Mouse (Mus musculus) erythroid progenitor cell, adult 5-6 weeks (primary cell): Measurements from ENCODE around the gene Galm. TPM values are rescaled to one million over a fixed set of nuclear protein-coding genes. Genes with fewer than 3 reads are reported as not detected.

Source experiments
- ATAC-seq: replicated peaks from 2 replicates; pipeline ENCODE4 v1.8.0; 2016; ENCODE audit warnings: moderate number of reproducible peaks, mild to moderate bottlenecking, moderate TSS enrichment, inconsistent platforms; ENCODE audit not compliant: poor library complexity, low FRiP score, severe bottlenecking
- total RNA-seq, 2 experiments: library from RNA; stranded (forward) in 1 of 2; stranded (reverse) in 1 of 2; fragments of 150-400 nt in 1 of 2; fragments of 186-747, 209-891 nt in 1 of 2; gene quantifications; 2 replicates each; pipeline versions ENCODE4 v1.2.3 to v1.2.4; 2015 to 2017; ENCODE audit warnings: low replicate concordance in 2 of 2

Gene Galm
- total RNA-seq, 2 experiments from 2014 or later = 0.53 TPM; not detected in 1

- ATAC-seq = no peak
Observed at GRCm38 (mm10) chr17:80126166-80126565, 1.1 kb upstream of the Galm start.

DNA sequence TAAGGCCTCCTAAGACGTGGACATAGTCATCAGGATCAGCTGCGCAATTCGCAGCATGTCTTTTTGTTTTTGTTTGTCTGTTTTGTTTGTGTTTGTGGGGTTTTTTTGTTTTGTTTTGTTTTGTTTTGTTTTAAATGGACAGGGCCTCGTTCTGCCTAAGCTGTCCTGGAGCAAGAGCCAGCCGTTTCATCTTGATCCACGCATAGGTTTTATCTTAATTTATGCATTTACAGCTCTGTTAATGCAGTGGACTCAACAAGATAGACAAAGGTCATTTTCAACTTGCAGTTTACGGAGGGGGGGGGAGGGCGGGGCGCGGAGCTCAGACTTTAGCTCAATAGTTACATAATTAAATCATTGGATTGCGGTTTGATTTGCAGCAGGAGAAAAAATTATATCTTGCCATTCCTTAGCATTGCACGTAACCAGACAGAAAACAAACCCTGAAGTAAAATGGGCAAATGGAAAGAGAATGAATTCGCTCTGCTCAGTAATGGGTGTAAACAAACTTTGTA lies 1.3 kb downstream of the Galm start:
- no peak for ATAC-seq

DNA sequence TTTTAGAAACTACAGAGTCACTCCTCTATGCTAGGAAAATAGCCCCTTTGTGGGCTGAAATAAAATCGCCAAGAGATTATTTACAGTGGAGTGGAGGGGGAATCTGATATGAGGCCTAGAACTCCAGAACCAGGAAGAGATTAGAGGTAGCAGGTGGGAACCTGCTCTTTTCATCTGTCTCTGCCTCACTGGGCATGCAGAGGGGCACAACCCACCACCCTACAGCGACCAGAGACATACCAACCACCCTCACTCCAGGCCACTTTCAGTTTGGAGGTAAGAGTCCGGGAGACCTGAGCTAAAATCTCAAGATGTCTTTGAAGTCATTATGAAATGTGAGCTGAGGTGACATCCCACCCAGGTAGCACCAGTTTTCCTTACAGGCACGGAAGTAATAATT lies 2.1 kb downstream of the Galm start:
- no peak for ATAC-seq

GRCm38 (mm10) chr17:80130718-80131430 lies 3.6 kb downstream of the Galm start:
- no peak for ATAC-seq

DNA sequence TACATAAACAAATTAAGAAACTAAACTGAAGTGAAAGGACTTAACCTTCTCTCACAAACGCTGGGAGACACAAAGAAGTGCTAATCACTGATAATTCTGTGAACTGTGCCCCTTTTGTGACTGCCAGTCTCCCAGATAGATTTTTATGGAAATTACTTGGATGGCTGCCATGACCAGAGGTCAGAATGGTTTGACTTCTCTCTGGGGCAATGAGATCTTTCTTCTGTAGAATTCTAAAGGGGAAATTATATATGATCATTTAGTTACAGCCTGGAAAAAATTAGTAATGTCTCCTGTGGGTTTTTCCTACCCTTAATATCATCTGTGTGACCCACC lies 4.1 kb downstream of the Galm start:
- ATAC-seq = no peak

GRCm38 (mm10) chr17:80131838-80132237 lies 4.6 kb downstream of the Galm start:
- no peak for ATAC-seq

GRCm38 (mm10) chr17:80132502-80132901 lies 5.2 kb downstream of the Galm start:
- no peak for ATAC-seq

- ATAC-seq = no peak
Observed at GRCm38 (mm10) chr17:80138434-80139162, 11.3 kb downstream of the Galm start.

- no peak for ATAC-seq
Observed at GRCm38 (mm10) chr17:80139753-80140444, 12.6 kb downstream of the Galm start.

DNA sequence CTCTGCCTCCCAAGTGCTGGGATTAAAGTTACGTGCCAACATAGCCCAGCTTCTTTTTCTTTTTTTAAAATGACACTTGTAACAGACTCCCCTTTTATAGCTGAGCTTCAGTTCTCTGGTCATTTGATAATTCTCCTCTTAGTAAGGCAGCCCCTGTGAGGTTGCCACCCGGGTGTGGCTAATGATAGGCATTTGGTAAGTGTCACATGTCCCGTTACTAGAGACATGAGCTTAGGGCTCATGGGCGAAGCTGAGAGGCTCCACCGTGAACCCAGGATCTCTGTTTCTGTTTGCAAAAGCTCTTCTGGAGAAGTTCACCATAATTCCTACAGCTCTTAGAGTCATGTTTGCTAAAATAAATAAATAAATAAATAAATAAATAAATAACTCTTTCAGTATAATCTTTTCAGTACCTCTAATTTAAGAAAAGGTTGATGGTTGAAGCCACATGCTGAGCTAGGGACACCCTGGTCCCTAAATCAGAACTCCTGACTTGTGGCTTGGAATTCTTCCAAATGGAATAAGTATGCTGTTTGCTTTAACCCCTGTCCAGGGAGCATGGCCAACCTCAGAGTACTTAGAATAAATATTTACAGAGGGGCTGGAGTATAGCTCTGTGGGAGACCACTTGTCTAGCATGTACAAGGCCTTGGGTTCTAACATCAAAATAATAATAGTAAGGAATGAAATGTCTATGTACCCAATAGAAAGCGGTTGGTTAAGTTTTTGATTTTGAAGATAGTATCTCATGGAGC lies 16.4 kb downstream of the Galm start:
- ATAC-seq = no peak

DNA sequence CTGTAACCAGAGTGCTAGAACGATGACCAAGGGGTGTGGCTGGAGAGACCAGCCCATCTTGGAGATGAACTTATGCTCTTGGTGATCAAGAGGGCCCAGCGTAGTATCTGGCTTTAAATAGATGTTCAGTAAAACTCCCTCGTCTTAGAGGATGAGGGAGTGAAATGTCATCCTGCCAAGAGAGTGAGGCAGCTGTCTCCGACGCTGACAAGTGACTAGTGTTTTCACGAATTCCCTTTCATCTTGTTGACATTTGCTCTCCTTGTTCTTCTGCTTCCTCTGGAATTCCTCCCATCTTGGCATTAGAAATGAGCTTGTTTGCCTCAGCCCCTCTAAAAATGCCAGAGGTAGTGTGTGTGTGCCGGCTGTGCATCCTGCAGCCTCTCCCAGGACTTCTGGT lies 17.9 kb downstream of the Galm start:
- no peak for ATAC-seq

DNA sequence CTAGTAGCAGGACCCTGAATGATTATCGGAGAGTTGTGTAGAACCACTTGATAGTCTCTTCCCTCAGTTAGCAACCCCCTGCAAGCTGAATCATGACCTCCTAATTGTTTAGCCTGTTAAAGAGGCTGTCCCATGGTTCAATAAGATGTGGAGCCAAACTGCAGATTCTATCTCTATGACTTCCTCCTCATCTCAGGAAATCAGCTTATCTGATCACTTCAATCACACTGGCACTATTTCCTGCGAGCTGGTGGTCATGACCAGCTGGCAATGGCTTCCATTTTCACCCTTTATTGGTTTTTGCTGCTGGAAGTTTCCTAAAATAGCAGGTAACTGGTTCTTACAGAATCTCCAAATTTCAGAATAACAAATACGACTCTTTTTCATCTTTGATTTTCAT lies 18.5 kb downstream of the Galm start:
- no peak for ATAC-seq

DNA sequence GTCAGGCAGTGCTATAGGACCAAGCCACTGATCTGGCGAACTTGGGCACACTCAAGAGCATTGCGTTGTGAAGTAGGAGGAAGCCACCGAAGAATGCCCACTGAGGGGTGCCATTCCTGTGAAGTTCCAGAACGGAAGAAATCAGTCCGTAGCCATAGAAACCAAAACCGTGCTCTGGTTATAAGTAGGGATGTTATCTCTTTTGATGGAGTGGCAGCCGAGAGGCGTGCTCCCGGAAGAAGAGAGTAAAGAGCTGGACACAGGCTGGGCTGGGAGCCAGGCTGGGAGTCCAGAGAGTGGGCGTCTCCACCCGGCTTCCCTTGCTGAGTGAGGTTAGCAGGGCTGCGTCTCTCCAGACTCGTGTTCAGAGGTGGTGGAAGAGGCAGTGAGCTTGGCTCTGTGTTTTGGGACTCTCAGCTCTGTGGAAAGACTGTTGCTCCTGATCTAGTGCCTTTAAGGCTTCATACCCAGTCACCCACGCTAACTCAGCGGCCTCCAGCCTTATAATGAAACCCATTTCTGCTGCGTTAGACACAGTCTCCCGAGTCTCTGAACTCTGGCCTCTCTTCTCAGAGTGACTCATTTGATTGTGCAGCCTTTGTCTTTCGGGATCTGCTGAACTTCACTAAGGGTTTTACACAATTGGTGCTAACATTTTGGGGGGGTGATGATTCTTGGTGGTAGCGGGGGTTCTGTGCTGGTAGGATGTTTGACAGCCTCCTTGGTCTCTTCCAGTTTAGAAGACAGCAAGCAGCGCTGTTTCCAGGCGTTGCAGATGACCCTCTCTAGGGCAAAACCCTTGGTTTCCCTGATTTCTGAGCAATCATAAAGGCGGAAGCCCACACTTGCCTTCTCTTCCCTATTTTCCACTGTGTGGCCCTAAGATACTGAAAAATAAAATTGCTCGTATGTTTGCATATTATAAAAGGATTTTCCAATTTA lies 21.1 kb downstream of the Galm start:
- no peak for ATAC-seq

DNA sequence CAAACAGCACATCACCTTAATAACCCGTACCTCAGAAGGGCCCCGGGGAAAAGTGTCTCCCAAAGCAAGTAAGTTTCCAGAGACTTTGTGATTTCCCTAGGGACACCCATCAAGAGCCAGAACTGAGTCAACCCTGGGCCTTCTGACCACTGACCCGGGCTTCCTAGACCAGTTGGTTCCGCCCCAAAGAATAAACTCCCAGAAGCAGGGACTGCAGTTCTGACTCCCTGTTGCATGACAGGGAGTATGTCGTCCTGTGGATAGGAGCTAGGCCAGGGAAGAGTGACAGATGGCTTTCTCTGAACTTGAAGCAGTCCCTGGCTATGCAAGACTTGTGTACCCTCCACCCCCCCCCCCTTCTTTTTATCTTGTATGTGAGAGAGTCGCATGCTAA lies 21.7 kb downstream of the Galm start:
- ATAC-seq = no peak

- ATAC-seq = no peak
Observed at GRCm38 (mm10) chr17:80151353-80151752, 24.1 kb downstream of the Galm start.

DNA sequence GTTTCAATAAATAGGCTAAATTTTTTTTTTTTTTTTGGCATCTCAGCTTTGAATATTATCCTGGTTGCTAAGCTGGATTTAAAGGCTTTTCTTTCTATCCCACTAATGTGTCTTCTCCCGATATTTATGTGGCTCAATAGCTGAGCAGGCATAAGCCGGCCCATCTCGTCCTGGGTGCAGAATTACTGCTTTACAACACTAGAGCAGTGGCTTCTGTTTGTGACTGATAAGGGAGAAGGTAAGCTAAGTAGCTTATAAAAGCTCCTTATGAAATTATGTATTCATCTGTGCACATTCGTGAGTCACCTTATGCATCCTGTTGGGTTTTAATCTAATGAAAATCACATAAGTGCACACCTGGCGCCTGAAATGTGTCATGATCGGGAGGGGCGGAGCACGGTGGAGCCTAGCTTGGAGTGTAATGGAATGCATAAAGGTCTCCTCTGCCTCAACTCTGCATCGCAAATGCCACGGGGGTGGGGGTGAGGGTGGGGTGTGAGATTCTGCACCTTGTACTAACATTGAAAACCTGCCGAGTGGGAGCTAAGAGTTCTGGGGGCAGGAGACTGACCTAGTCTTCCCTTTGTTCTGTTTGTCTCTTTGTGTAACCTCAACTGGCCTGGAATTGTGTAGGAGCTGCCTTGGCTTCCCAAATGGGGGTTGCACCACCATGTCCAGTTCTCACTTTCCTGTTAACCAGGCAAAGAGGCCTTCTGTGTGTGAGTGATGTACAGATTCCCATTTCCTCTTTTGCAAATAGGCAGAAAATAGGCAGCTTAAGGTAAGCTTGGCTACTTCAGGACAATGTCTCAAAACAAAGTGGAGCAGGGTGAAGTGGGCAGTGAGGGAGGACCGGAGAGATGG lies 25.7 kb downstream of the Galm start:
- no peak for ATAC-seq

DNA sequence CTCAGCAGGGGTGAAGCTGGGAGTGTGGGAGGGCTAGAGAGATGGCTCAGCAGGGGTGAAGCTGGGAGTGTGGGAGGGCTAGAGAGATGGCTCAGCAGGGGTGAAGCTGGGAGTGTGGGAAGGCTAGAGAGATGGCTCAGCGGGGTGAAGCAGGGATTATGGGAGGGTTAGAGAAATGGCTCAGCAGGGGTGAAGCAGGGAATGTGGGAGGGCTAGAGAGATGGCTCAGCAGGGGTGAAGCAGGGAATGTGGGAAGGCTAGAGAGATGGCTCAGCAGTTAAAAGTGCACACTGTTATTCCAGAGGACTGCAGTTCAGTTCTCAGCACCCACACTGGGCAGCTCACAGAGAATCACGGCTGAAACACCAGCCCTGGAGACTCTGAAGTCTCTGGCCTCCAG lies 26.4 kb downstream of the Galm start:
- no peak for ATAC-seq

GRCm38 (mm10) chr17:80156905-80157304 lies 29.6 kb downstream of the Galm start:
- ATAC-seq = no peak
